Mouse (Mus musculus) 416B (cell line): ENCODE measurements around the gene C730034F03Rik.

ENCODE experiments used
- DNase-seq: peaks from one replicate; pipeline ENCODE4 v3.0.0; 2011; ENCODE audit warnings: low read depth

Gene C730034F03Rik

DNA sequence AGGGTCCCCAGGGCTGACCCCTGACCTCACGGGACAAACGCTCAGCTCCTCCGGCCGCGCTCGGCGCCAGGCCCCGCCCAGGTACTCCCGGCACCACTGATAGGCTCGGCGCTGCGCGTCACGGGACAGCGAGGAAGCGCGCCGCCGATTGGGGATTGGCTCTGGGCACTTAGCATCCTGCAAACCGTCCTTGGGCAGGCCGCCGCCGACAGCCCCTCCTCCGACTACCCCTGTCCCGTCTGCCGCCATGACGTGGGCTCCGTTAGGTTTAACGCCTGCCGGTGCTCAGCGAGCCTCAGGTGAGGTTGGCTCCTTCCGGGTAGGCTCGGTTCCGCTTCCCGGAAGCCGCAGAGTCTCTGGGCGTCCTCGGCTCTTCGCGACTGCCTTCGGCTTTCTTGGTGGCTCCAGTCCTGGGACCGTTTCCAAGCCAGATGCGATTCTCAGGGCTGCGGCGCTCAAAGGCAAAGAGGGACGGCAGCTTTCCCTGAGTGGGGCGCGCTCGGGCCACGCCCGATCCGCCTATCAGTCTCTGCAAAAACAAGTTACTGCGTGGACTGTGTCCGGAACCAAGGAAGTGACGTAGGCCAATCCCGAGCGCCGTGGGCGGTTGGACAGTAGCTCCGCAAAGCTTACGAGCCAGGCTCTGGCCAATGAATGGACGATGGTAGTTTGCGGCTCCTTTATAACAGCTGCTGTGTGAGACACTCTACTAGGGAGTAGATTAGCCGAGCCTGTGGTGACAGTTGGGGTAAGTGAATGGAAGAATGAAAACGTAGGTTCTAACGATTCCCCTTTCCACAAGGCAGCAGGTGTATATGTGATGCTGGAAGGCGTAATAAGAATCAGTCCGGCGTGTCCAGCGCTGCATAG, at the start of gene C730034F03Rik, which contains the start of the genes Gm44502 and Chkb:
TSS of gene C730034F03Rik (plus strand) at position 238 of the 870 bp plus-strand sequence.
TSS of gene Gm44502 (minus strand) at position 345 of the 870 bp plus-strand sequence.
TSS of gene Chkb (minus strand) at position 557 of the 870 bp plus-strand sequence.
- peak; percentile 99 for DNase-seq

DNA sequence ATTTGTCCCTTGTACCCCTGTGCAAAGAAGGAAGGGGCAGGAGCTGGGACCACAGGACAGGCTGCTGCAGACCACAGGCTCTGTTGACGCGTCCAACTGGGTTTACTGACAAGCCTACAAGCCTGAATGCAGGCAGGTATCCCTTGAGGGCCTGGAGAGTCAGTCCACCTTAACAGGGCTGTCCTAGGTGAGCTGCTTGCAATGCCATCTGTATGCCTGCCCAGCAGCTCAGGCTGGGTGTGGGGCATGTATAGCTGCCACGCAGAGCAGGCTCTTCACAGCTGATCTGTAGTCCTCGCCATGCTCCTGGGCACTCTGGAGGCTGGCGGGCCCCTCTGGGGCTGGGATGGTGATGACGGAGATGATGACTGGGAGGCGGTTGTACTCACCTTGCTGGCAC, 44.8 kb upstream of the C730034F03Rik start, which contains the start of gene Klhdc7b:
TSS of gene Klhdc7b (plus strand) at position 301 of the 400 bp plus-strand sequence.
- no peak for DNase-seq

DNA sequence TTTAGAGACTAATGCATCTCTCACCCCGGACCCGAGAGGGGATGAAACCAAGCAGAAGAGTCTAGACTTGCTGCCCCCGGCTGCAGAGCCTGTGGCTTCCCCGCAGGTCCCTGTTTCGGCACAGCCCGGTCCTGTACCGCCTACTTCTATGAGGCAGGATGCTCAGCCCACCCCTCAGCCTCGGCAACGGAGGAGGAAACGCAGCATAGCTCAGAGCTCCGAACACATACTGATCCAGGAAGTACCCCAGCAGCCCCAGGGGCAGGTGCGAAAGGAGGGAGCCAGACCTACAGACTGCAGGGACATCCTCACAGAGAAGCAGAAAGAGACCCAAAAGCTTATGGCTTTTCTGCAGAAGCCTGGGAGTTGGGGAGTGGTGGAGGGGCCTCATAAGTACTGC, 42.3 kb upstream of the C730034F03Rik start:
- DNase-seq = no peak

DNA sequence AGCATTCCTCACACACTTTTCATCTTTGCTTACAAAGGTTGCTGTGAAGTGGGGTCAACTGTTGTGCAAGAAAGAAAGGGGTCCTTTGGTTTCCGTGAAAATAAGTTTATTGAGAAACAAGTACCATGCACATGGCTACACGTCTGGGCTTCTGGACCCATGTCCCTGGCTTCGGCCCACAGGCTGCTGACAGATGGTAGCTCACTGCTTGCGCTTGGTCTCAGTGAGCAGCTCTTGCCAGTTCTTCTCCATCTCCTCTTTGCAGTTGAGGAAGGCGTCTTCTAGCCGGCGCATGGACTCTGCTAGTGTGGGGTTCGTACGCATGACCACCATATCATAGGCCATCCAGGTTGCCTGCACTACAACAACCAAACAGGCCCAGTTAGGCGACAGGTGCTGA, 39.3 kb upstream of the C730034F03Rik start:
- no peak for DNase-seq

DNA sequence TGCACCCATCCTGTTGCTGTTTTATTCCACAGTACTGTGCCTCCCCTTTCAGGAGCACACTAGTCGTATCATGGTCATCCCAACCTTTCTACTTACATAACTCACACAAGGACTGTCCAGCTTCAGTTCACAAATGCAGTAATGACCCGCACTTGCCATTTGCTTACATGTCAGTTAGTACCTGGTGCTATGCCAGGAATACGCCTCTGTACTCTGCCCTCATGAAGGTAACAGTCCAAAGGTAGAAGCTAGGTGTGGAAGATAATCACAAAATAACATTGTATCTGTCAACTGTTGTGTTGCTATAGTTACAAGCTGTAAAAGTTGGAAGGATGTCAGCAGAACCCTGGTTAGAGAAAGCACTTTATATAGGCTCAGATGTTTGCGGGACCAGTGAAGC, 32.5 kb upstream of the C730034F03Rik start:
- no peak for DNase-seq

DNA sequence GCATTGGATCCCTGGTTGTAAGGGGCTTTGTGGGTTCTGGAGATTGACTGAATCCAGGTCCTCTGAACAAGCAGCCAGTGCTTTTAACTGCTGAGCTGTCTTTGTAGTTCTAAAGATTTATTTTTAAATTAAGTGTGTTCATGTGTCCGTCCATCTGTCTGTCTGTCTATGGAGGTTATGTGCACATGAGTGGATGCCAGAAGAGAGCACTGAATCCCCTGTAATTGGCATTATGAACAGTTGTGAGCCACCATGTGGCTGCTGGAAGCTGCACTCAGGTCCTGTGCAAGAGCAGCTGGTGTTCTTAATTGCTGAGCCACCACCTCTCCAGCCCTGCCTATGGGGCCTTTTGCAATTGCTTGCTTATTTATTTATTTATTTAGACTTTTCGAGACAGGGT, 31.2 kb upstream of the C730034F03Rik start:
- no peak for DNase-seq

DNA sequence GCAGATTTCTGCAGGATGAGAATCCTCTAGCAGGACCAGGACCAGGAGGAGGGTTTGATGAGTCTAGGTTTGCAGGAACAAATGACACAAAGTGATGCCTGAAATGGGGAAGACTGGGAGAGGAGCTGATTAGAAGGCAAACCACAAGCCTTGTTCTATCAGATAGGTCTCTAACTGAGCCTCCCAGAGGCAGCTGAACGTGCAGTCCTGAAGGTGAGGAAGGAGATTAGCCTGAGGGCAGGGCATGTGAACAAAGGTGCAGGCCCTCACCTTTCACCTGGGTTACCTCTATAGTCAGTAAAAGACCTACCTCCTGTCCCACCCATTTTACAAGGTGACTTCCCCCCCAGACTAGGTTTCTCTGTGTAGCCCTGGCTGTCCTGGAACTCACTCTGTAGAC, 29.7 kb upstream of the C730034F03Rik start:
- no peak for DNase-seq

DNA sequence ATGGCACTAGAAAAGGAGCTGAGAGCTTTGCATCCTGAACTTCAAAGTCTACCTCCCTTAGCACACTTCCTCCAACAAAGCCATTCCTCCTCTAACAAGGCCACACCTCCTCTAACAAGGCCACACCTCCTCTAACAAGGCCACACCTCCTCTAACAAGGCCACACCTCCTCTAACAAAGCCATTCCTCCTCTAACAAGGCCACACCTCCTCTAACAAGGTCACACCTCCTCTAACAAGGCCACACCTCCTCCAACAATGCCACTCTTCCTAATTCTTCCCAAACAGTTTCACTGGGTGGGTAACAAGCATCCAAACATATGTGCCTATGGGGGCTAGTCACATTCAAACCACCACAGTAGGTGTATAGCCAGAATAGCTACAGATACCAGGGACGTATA, 26.9 kb upstream of the C730034F03Rik start:
- DNase-seq = peak; percentile 7

DNA sequence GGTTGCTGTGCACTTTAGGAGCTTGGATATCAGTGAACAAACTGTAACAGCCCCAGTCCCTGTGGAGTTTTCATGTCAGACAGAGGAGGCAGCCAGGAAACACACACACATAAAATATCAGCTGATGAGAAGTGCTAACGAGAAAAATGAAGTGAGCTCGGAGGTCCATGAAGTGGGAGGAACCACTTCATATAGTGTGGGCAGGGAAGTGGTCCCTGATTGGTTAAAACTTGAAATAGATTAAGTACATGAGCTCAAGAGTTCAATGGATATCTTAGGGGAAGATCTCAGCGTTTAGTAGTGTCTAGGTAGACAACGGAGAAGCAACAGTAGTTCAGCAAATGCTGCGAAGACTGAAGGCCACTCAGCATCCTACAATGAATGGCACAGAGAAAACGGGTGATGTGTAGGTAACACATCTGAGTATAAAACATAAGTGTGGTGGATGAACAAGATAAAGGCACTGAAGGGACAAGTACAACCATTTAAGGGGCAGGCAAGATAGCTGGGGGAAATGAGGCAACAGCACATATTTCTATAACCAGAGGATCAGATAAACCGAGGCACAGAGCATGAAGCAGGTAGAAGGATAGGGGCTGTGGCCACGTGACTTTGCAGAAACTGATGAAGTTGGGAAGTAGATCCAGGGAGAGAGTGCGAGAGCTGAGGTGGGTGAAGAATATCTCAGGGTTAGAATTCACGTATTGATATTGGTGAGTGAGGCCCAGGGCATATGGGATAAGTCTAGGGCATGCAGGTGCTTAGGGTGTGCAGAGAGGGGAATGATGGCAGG, 24.4 kb upstream of the C730034F03Rik start:
- DNase-seq = no peak

DNA sequence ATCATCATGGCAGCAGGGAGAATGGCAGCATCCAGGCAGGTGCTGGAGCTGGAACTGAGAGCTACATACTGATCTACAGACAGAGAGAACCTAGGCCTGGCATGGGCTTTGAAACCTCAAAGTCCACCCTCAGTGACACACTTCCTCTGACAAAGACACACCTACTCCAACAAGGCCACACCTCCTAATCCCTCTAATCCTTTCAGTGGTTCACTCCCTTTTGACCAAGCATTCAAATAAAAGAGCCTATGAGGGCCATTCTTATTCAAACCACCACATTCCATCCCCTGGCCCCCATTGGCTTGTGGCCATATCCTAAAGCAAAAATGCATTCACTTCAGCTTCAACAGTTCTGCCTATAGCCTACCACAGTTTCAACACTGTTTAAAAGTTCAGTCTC, 22.7 kb upstream of the C730034F03Rik start:
- no peak for DNase-seq

DNA sequence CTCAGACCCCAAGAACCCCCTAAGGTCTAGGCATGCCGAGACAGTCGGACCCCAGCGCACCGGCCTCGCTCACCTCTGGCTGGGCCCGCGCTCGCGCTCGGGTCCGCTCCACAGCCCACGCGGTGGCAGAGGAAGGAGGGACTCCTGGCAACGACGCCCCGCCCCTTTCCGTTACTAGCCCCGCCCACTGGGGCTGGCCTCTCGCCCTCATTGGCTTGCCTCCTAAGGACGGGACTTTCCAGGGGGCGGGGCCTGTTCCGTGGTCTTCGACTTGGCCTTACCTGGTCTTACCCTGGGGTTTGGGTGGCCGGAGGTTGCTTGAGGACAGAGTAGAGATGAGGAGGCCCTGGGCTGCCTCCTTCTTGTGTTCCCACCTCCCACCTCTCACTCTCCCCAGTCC, 19.3 kb upstream of the C730034F03Rik start, which contains the start of gene Syce3:
TSS of gene Syce3 (minus strand) at position 386 of the 400 bp plus-strand sequence.
- no peak for DNase-seq

DNA sequence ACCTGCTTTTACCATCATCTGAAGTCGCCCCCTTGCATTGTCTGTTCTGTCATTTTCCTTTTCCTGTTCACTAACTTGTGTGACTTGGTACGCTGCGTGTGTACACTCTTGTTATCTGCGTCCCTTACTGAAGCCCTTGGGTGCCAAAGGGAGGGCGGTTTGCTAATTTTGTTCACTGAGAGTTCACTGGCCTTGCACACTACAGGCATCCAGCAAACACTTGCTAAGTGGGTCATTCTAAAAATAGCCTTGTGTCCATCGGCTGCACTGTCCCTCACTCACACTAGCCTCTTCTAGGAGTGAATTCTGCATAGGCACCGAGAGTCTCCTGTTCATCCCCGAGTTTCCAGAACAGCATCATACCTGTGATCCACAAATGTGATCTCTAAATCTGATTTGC, 14.1 kb upstream of the C730034F03Rik start:
- DNase-seq = no peak

DNA sequence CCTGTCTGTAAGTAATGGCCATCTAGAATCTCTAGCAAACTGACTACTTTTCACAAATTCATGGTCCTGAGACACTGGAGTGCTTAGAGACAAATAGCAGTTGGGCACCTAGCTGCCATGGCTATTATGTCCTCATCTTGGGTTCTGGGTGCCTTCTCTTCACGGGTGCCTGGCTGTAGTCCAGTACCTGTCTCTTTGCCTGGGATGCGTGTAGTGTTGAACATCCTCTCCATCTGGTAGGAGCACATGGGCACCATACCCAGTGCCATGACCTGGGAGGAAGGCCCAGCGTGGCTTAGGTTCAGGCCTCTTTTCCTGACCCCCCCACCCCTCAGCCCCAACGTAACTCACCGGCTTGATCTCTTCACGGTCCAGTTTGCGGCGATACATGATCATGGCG, 7.5 kb upstream of the C730034F03Rik start:
- DNase-seq = no peak

DNA sequence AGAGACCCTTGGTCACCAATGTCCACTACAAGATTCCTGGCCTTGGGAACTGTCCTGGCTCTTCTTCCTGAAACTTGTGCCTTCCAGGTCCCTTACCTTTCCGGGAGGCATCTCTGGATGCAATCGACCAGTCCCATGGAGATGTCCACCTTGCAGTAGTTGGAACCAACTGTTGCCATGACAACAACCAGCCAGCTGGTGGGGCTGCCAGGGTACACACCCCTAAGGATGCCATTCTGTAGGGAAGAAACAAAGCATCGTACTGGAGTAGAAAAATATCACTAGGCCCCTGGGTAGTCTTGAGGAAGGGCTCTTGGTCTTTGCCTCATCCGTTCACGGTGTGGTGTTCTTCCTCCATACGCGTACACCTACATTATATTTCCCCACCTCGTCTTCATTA, 4.8 kb upstream of the C730034F03Rik start:
- DNase-seq = no peak

DNA sequence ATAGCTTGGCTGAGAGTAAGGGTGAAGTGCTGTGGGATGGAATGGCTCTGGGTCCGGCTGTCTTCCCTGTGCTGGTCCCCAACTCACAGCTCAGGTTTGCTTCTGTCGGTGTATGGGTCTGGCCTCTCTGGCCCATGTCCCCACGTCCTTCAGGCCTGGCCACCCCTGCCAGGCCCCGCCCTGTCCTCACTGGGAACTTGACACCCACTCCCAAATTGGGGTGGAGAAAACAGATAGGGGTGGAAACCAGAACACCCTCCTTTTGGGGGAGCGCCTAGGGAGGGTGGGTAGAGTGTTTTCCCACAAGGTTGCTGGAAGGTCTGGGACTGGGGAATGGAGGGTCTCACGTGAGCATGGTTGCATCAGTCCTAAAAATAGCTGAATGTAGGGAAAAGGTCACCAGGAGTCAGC, 3.7 kb upstream of the C730034F03Rik start, which contains the start of gene Cpt1b:
TSS of gene Cpt1b (minus strand) at position 153 of the 411 bp plus-strand sequence.
- no peak for DNase-seq

DNA sequence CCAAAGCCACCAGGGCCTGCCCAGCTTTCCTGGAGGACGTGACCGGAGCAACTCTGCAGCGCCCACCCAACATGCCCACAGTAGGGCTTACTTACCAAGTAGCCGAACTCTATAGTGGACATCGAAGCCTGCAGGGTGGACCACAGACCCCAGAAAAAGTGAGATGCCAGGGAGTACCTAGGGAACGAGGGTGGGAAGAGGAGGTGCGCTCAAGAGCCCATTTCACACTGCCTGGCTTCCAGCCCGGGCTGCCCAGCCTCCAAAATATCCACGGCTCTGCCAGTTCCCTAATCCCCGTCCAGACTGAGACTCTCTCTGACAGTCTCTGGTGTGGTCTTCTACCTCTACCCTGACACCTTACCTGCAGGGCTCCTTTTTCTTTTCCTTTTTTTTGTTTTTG, 2.7 kb upstream of the C730034F03Rik start:
- DNase-seq = no peak

DNA sequence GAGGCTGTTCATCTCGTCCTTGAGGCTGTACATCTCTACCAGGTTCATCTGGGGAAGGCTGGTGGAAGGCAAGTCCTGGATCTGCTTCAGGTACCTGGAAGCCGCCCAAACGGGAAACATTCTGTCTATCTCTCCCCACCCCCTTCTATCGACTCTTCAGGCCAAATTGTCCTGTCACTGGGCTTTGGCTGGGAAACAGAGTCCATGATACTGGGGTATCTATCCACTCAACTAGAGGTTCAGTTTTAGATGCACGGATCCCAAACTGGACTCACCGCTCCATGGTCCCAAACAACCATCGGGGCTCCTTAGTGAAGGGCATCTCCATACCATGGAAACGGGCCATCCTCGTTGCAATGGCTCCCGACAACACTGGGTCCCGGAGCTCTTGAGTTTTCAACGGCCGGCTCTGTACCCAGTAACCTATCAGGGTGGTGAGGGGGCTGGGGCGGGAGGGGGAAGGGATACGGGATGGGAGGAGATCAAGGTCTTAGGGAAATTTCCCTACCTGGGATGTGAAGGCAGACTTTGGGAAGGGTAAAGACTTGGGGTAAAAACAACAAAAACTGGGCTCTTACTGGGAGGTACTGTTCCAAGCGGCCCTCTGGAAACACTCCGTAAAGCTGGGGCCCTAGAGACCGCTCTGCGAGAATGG, 1.1 kb upstream of the C730034F03Rik start:
- no peak for DNase-seq

DNA sequence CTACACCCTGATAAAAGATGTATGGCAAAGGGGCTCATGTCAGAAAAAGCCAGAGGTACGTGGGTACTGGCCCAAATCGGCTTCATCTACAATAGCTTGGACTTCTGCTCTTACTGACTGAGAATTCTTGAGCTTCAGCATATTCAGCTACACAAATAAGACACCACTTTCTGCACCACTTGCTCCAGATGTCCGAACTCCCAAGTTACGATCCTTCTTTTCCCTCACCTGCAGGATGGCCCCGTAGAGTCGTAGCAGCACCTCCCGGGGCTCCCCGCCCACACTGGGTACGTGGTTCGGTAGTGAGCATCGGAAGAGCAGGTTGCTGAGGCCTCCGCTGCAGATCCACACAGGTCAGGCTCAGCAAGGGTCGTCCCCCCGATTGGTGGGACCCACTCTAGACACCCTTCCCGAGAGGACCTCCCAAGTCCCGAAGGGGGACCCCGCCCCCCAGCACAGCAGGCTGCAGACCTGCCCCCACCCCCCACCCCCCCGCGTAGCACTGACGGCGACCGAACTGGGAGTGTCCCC, 503 bp upstream of the C730034F03Rik start:
- DNase-seq = no peak

DNA sequence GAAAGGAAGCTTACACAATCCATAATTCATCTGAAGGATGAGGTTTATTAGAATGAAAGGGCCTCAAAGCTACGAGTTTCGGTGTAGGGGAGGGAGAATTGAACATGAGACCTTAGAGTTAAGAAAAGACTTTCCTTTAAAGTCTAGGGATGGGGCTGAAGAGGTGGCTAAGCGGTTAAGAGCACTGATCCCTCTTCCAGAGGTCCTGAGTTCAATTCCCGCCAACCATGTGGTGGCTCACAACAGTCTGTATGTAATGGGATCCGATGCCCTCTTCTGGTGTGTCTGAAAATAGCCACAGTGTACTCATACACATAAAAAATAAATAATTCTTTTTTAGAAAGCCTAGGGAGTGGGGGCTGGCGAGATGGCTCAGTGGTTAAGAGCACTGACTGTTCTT, 952 bp downstream of the C730034F03Rik start:
- peak; percentile 68 for DNase-seq

DNA sequence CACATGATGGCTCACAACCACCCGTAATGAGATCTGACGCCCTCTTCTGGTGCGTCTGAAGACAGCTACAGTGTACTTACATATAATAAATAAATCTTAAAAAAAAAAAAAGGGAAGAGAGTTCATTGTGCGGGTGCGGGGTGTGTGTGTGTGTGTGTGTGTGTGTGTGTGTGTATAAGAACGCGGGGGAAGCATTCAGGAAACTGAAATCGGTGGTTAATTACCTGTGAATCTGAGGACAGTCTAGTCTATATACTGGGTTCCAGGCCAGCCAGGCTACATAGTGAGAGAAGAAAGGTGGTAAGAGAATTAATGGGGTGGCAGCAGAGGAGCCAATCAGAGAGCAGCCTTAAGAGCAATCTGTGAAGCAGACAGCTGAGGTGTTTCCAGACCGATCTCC, 1.4 kb downstream of the C730034F03Rik start:
- peak; percentile 52 for DNase-seq

DNA sequence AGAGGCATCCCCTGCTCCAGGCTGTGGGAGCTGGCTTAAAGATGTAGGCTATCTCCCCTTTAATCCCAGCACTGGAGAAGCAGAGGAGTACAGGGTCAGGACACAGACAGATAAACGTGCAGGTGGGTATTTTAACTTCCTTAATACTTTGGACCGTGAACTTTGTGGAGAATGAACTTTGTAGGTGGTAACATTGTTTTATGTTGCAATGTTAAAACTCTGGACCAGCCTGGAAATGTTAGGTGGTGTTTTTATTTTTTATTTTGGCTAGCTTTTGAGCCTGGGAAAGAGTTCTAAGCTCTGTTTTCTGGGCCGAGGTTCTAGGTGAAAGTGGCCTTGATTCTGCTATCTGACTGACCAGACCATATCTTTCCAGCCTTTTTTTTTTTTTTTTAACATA, 1.9 kb downstream of the C730034F03Rik start:
- no peak for DNase-seq

DNA sequence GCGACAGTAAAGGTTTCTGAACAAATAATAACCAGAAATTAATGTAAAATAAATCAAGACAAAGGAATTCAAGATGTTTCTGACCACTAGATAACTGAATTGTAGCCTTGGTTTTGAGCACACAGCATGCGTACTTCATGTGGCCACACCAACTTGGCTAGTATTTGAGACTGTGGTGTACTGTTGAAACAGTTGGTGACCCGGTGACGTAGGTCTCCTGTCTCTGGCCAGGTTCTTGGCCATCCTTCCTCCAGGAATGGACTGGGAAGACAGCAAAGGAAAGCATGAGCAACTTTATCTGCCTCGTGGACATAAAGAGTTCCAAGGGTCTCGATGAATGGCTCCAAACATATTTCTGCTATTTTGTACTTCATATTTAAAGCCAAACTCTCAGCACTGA, 2.4 kb downstream of the C730034F03Rik start:
- DNase-seq = no peak
